ENCODE assay signal across 9 mouse cellular contexts in the genomic region with DNA sequence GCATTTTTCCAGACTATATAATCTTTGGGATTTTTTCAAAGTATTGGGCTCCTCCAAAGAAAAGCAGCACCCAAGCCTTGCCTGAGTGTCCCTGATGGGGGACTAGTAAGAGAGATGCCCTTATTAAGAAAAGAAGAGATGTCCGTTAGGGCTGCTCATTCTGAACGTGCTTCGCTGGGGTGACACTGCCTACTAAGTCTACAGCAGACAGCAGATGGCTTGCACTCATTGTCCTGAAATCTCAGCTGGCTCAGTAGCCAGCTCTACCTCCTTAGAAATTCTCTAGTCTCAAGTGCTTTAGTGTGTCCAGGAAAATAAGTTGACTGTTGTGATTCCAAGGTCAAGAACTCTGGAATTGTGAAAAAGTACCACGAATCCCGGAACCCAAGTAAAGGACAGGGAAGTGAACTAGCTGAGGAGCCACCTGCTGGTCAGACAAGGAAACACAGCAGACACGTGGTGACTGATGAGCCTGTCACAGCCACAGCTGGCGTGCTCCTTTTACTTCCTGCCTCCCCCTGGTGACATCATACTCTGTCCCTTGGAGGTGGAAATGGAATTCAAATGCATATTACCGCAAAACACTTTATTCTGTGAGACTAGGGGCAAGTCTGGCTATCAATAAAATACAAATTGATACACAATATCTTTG.
DNase-seq lines count a peak whose midpoint lies in the region; ATAC-seq and TF ChIP-seq lines count a peak whose summit lies in the region.
"Had no signal": no experiment of that assay in that cellular context is flagged by ENCODE, and none has a peak within 500 bp of the region (broad histone marks: within the 10 kb centered on the region; RNA-seq: fewer than 3 reads in every experiment).

No protein-coding gene starts in this region.

- no peak for ATAC-seq in liver, embryonic 12.5 days
- ATAC-seq in hematopoietic stem cell, adult 5-6 weeks (replicated peaks in 1 of 2; ENCODE audit: insufficient read depth in 1 of 2, low FRiP score in 2 of 2, low TSS enrichment in 1 of 2, low read depth in 1 of 2, poor library complexity in 2 of 2, severe bottlenecking in 2 of 2), result peak; percentile 90 to 96
- ATAC-seq in midbrain, embryonic 14.5 days (ENCODE audit: low FRiP score, low TSS enrichment), result peak; percentile 63; the same call in 1 of the 2 replicates
- peak; percentile 81 for ATAC-seq in stomach, postnatal 0 days (ENCODE audit: low FRiP score, low TSS enrichment)

- no peak for TF ChIP-seq POLR2A in embryonic fibroblast, embryonic 13.5 days (IDR thresholded peaks at IDR 0.05; ENCODE audit: low read depth, low read length)

- no peaks in the 10 kb centered on the region for H3K27me3 ChIP-seq in liver, embryonic 12.5 days (replicated peaks)
- H3K27me3 ChIP-seq in midbrain, embryonic 14.5 days (ENCODE audit: control insufficient read depth, insufficient read depth, low read length), result no peaks in the 10 kb centered on the region
- H3K27me3 ChIP-seq in stomach, postnatal 0 days (ENCODE audit: control insufficient read depth, insufficient read depth, low read length), result no peaks in the 10 kb centered on the region

- H3K4me2 ChIP-seq in liver, embryonic 12.5 days, result no peak overlapping the region
- no peak overlapping the region for H3K4me2 ChIP-seq in midbrain, embryonic 14.5 days (ENCODE audit: low read length)
- H3K4me2 ChIP-seq in stomach, postnatal 0 days (replicated peaks; ENCODE audit: low read depth), result no peak overlapping the region

- 48% methylated on average over 8 of the region's 8 CpGs for WGBS in liver, embryonic 12.5 days (ENCODE audit: insufficient replicate concordance)
- 60% methylated on average over 8 of the region's 8 CpGs for WGBS in midbrain, embryonic 14.5 days
- 52% methylated on average over 8 of the region's 8 CpGs for WGBS in stomach, postnatal 0 days

- H3K9ac ChIP-seq in liver, embryonic 12.5 days, result no peak overlapping the region
- H3K9ac ChIP-seq in midbrain, embryonic 14.5 days (replicated peaks; ENCODE audit: low read length), result no peak overlapping the region
- H3K9ac ChIP-seq in stomach, postnatal 0 days (ENCODE audit: low read length), result no peak overlapping the region

- intact Hi-C loops in left cerebral cortex, adult 2 months (cut with DNase I), result loop anchor here (2.0 to 5.0 kb wide), 2 partner anchors 84 to 225 kb away; no protein-coding TSS in a partner anchor

- H3K4me1 ChIP-seq in liver, embryonic 12.5 days, result no peaks in the 10 kb centered on the region
- no peaks in the 10 kb centered on the region; the same call in 1 of the 2 replicates for H3K4me1 ChIP-seq in embryonic fibroblast, embryonic 13.5 days (ENCODE audit: control insufficient read depth, insufficient read depth, low read length)
- no peaks in the 10 kb centered on the region for H3K4me1 ChIP-seq in midbrain, embryonic 14.5 days (ENCODE audit: control insufficient read depth, insufficient read depth, low read length)
- no peaks in the 10 kb centered on the region for H3K4me1 ChIP-seq in stomach, postnatal 0 days (replicated peaks; ENCODE audit: control insufficient read depth, insufficient read depth)

- H3K4me3 ChIP-seq in liver, embryonic 12.5 days, result no peak overlapping the region
- no peak overlapping the region for H3K4me3 ChIP-seq in embryonic fibroblast, embryonic 13.5 days (ENCODE audit: insufficient read depth, low read length)
- no peak overlapping the region for H3K4me3 ChIP-seq in left cerebral cortex, adult 2 months
- H3K4me3 ChIP-seq in midbrain, embryonic 14.5 days (replicated peaks; ENCODE audit: low read depth, low read length), result no peak overlapping the region
- H3K4me3 ChIP-seq in stomach, postnatal 0 days (ENCODE audit: low read depth, low read length), result no peak overlapping the region

- no peaks in the 10 kb centered on the region for H3K9me3 ChIP-seq in liver, embryonic 12.5 days (replicated peaks)
- H3K9me3 ChIP-seq in midbrain, embryonic 14.5 days (ENCODE audit: control insufficient read depth, low read length), result no peaks in the 10 kb centered on the region
- H3K9me3 ChIP-seq in stomach, postnatal 0 days (ENCODE audit: control insufficient read depth, low read length), result no peaks in the 10 kb centered on the region

- no peak for TF ChIP-seq EP300 in stomach, postnatal 0 days (optimal IDR thresholded peaks at IDR 0.05)

- TF ChIP-seq CTCF in embryonic fibroblast, embryonic 13.5 days (IDR thresholded peaks at IDR 0.05; ENCODE audit: borderline replicate concordance, insufficient read depth, low read length), result peak; percentile 53; the same call in 1 of the 2 replicates
- TF ChIP-seq CTCF in left cerebral cortex, adult 2 months (IDR thresholded peaks at IDR 0.05), result peak; percentile 68
- peak; percentile 75 for TF ChIP-seq CTCF in stomach, postnatal 0 days (IDR thresholded peaks at IDR 0.05; ENCODE audit: low read depth)

- H3K36me3 ChIP-seq in liver, embryonic 12.5 days, result no peaks in the 10 kb centered on the region
- H3K36me3 ChIP-seq in midbrain, embryonic 14.5 days (ENCODE audit: control insufficient read depth, insufficient read depth, low read length), result no peaks in the 10 kb centered on the region
- no peaks in the 10 kb centered on the region for H3K36me3 ChIP-seq in stomach, postnatal 0 days (ENCODE audit: control insufficient read depth, insufficient read depth, low read length)

- DNase-seq in liver, result peak; percentile 50
- DNase-seq in adrenal gland, postnatal 36 days, result peak; percentile 79 to 81
- DNase-seq in left cerebral cortex, adult 2 months (ENCODE audit: extremely low spot score in 1 of 2, low spot score in 2 of 2), result peak; percentile 22 to 45
- DNase-seq in midbrain, embryonic 14.5 days, result peak; percentile 43
- DNase-seq in stomach, postnatal 0 days (ENCODE audit: low spot score), result peak; percentile 64

- no peak overlapping the region for H3K27ac ChIP-seq in liver, embryonic 12.5 days
- H3K27ac ChIP-seq in embryonic fibroblast, embryonic 13.5 days (ENCODE audit: insufficient read depth, low read length), result no peak overlapping the region
- no peak overlapping the region for H3K27ac ChIP-seq in left cerebral cortex, adult 2 months
- H3K27ac ChIP-seq in midbrain, embryonic 14.5 days (replicated peaks; ENCODE audit: low read depth, low read length), result no peak overlapping the region
- no peak overlapping the region for H3K27ac ChIP-seq in stomach, postnatal 0 days (replicated peaks)
- H3K27ac ChIP-seq: macrophage had no signal
